29 mouse cellular contexts compared by ENCODE assay signal in genomic region chr1:184384088-184384823, GRCm38 (mm10).
A peak's percentile ranks its signal among the peaks of the same experiment; 100 is the strongest.
DNase-seq lines count a peak whose midpoint lies in the region; ATAC-seq and TF ChIP-seq lines count a peak whose summit lies in the region.
"Had no signal": no experiment of that assay in that cellular context is flagged by ENCODE, and none has a peak within 500 bp of the region (broad histone marks: within the 10 kb centered on the region; RNA-seq: fewer than 3 reads in every experiment).

No protein-coding gene starts in this region.

- no peak overlapping the region for H3K27ac ChIP-seq in liver, embryonic 12.5 days
- H3K27ac ChIP-seq in forebrain, embryonic 14.5 days (ENCODE audit: low read depth, low read length), result no peak overlapping the region
- H3K27ac ChIP-seq: forebrain, embryonic 10.5 days; heart, adult 2 months; heart, embryonic 13.5 days; hindbrain, postnatal 0 days; layer of hippocampus, adult 2 months; limb, embryonic 15.5 days; neural tube, embryonic 12.5 days; stomach, embryonic 15.5 days had no signal

- no peaks in the 10 kb centered on the region for H3K4me1 ChIP-seq in liver, embryonic 12.5 days
- H3K4me1 ChIP-seq in forebrain, embryonic 14.5 days (ENCODE audit: control insufficient read depth, insufficient read depth, low read length), result no peaks in the 10 kb centered on the region
- H3K4me1 ChIP-seq: heart, embryonic 13.5 days; limb, embryonic 15.5 days; neural tube, embryonic 12.5 days; stomach, embryonic 15.5 days had no signal

- H3K36me3 ChIP-seq in C2C12 (ENCODE audit: control insufficient read depth, insufficient read depth), result no peaks in the 10 kb centered on the region
- H3K36me3 ChIP-seq in myocyte (ENCODE audit: control insufficient read depth, insufficient read depth), result no peaks in the 10 kb centered on the region
- H3K36me3 ChIP-seq in liver, embryonic 12.5 days, result no peaks in the 10 kb centered on the region
- no peaks in the 10 kb centered on the region for H3K36me3 ChIP-seq in forebrain, embryonic 14.5 days (ENCODE audit: control insufficient read depth, insufficient read depth, low read length)
- H3K36me3 ChIP-seq: forebrain, embryonic 10.5 days; G1E; heart, embryonic 13.5 days; limb, embryonic 15.5 days; neural tube, embryonic 12.5 days; stomach, embryonic 15.5 days had no signal

- H3K4me3 ChIP-seq in C2C12 (ENCODE audit: insufficient read depth, poor library complexity, severe bottlenecking) (no peak overlapping the region), myocyte (no peak overlapping the region)
- no peak overlapping the region for H3K4me3 ChIP-seq in liver, embryonic 12.5 days
- H3K4me3 ChIP-seq in forebrain, embryonic 14.5 days (ENCODE audit: low read depth, low read length), result no peak overlapping the region
- H3K4me3 ChIP-seq: forebrain, embryonic 10.5 days; heart, adult 2 months; heart, embryonic 13.5 days; layer of hippocampus, adult 2 months; limb, embryonic 15.5 days; neural tube, embryonic 12.5 days; stomach, embryonic 15.5 days had no signal

- DNase-seq in embryo, embryonic 10 days (ENCODE audit: low spot score), result peak; percentile 49
- DNase-seq in embryo, embryonic 11 days, result no peak
- DNase-seq in embryo, embryonic 9.5 days (ENCODE audit: extremely low spot score), result peak; percentile 27
- no peak for DNase-seq in layer of hippocampus, adult 8-10 months (ENCODE audit: low spot score in 2 of 2)
- no peak for DNase-seq in forebrain, embryonic 14.5 days (ENCODE audit: low spot score)
- DNase-seq: adrenal gland, postnatal 25 days; gastrocnemius, postnatal 10 days; heart, adult 2 months; heart, postnatal 14 days; kidney, adult 9 months; kidney, postnatal 25 days; layer of hippocampus, postnatal 36 days; lung, postnatal 4 days; midbrain, embryonic 14.5 days; right cerebral cortex, postnatal 14 days; thymus, adult 2 months; thymus, postnatal 4 days had no signal

- no peak for TF ChIP-seq CTCF in C2C12 (IDR thresholded peaks at IDR 0.05; ENCODE audit: control insufficient read depth, insufficient read depth, insufficient read length)

- H3ac ChIP-seq in C2C12 (ENCODE audit: control insufficient read depth, insufficient read length, low read depth) (no peak overlapping the region), myocyte (ENCODE audit: control insufficient read depth, insufficient read length) (no peak overlapping the region)

- H3K27me3 ChIP-seq in C2C12 (ENCODE audit: control insufficient read depth, insufficient read depth, insufficient read length) (no peaks in the 10 kb centered on the region), myocyte (ENCODE audit: control insufficient read depth, insufficient read depth, insufficient read length) (no peaks in the 10 kb centered on the region)
- H3K27me3 ChIP-seq in liver, embryonic 12.5 days (replicated peaks), result no peaks in the 10 kb centered on the region
- no peaks in the 10 kb centered on the region for H3K27me3 ChIP-seq in forebrain, embryonic 14.5 days (replicated peaks; ENCODE audit: control insufficient read depth, insufficient read depth, low read length)
- H3K27me3 ChIP-seq: heart, embryonic 13.5 days; limb, embryonic 15.5 days; neural tube, embryonic 12.5 days; stomach, embryonic 15.5 days had no signal

- no peak for ATAC-seq in liver, embryonic 12.5 days
- no peak for ATAC-seq in forebrain, embryonic 14.5 days
- ATAC-seq: hindbrain, postnatal 0 days; intestine, embryonic 16.5 days had no signal

- no peak for TF ChIP-seq POLR2A in myocyte (IDR thresholded peaks at IDR 0.05; ENCODE audit: insufficient read length, low read depth)

- no peak overlapping the region for H3K9ac ChIP-seq in liver, embryonic 12.5 days
- H3K9ac ChIP-seq in forebrain, embryonic 14.5 days (ENCODE audit: low read length), result no peak overlapping the region
- H3K9ac ChIP-seq: heart, embryonic 13.5 days; limb, embryonic 15.5 days; neural tube, embryonic 12.5 days; stomach, embryonic 15.5 days had no signal

- no peaks in the 10 kb centered on the region for H3K9me3 ChIP-seq in liver, embryonic 12.5 days (replicated peaks)
- H3K9me3 ChIP-seq in forebrain, embryonic 14.5 days (replicated peaks; ENCODE audit: control insufficient read depth, low read length), result no peaks in the 10 kb centered on the region
- H3K9me3 ChIP-seq: forebrain, embryonic 10.5 days; heart, embryonic 13.5 days; limb, embryonic 15.5 days; neural tube, embryonic 12.5 days; stomach, embryonic 15.5 days had no signal

- H3K79me3 ChIP-seq in C2C12 (ENCODE audit: low read depth), result no peaks in the 10 kb centered on the region

- WGBS in liver, embryonic 12.5 days (ENCODE audit: insufficient replicate concordance), result 67% methylated on average over 7 of the region's 7 CpGs
- WGBS in forebrain, embryonic 14.5 days, result 52% methylated on average over 7 of the region's 7 CpGs

- H3K79me2 ChIP-seq in C2C12 (ENCODE audit: control insufficient read depth, insufficient read depth) (no peaks in the 10 kb centered on the region), myocyte (ENCODE audit: control insufficient read depth, insufficient read depth) (no peaks in the 10 kb centered on the region)

- H3K4me2 ChIP-seq in myocyte (ENCODE audit: low read depth), result peak overlapping the region; percentile 30
- H3K4me2 ChIP-seq in liver, embryonic 12.5 days, result no peak overlapping the region
- no peak overlapping the region for H3K4me2 ChIP-seq in forebrain, embryonic 14.5 days (ENCODE audit: low read length)
- H3K4me2 ChIP-seq: heart, embryonic 13.5 days; limb, embryonic 15.5 days; neural tube, embryonic 12.5 days; stomach, embryonic 15.5 days had no signal

TF ChIP-seq in C2C12, 6 proteins besides CTCF, POLR2A, EP300 and RAD21:
- TF ChIP-seq MYOD1 (IDR thresholded peaks at IDR 0.05; ENCODE audit: control insufficient read depth, insufficient read length, low read depth) (peak; percentile 99), FOSL1 (IDR thresholded peaks at IDR 0.05; ENCODE audit: insufficient read depth, low read length, poor library complexity, severe bottlenecking) (no peak)

TF ChIP-seq in myocyte, 11 proteins besides CTCF, POLR2A, EP300 and RAD21:
- TF ChIP-seq MYOD1 (IDR thresholded peaks at IDR 0.05; ENCODE audit: control insufficient read depth in 1 of 3, insufficient read length in 2 of 3, low read depth in 2 of 3) (peak; percentile 96 to 99 (median 98)), POLR2AphosphoS2 (IDR thresholded peaks at IDR 0.05; ENCODE audit: insufficient read length, low read depth) (no peak), CEBPB (IDR thresholded peaks at IDR 0.05; ENCODE audit: insufficient read depth, poor library complexity, severe bottlenecking) (no peak), MYOG (IDR thresholded peaks at IDR 0.05; ENCODE audit: control insufficient read depth in 1 of 3, insufficient read depth in 1 of 3, insufficient read length in 2 of 3, low read depth in 2 of 3) (peak; percentile 79 to 96 (median 89)), USF1 (IDR thresholded peaks at IDR 0.05; ENCODE audit: low read depth) (no peak), TCF12 (IDR thresholded peaks at IDR 0.05; ENCODE audit: insufficient read depth, poor library complexity, severe bottlenecking) (peak; percentile 89), SRF (IDR thresholded peaks at IDR 0.05; ENCODE audit: control insufficient read depth, insufficient read length, low read depth) (no peak)

Comparison
In these comparisons a context has a peak if more than half of its experiments do, and no peak if none do; other contexts are left out.
1. DNase-seq: peak in embryo, embryonic 10 days (single experiment) and embryo, embryonic 9.5 days (single experiment); none in embryo, embryonic 11 days (single experiment), layer of hippocampus, adult 8-10 months (0 of 2) and forebrain, embryonic 14.5 days (single experiment).